Mouse (Mus musculus) brain, embryonic 14.5 days (tissue): Measurements from ENCODE around the gene Plin3. TPM values are rescaled to one million over a fixed set of nuclear protein-coding genes. Genes with fewer than 3 reads are reported as not detected.
A peak's percentile ranks its signal among the peaks of the same experiment; 100 is the strongest.

Experiments
- DNase-seq: peaks from one replicate; pipeline ENCODE4 v3.0.0-alpha.2; 2011; ENCODE audit warnings: low read depth
- CTCF ChIP-seq: fragments of 200-500 bp; IDR thresholded peaks from 2 replicates; pipeline ENCODE4 v1.5.1; 2012; ENCODE audit warnings: inconsistent platforms, mild to moderate bottlenecking, moderate library complexity, borderline replicate concordance; ENCODE audit not compliant: insufficient read depth, insufficient read length; ENCODE audit errors: extremely low read depth
- POLR2A ChIP-seq: fragments of 200-500 bp; IDR thresholded peaks from 2 replicates; pipeline ENCODE4 v1.6.1; 2012; ENCODE audit warnings: mild to moderate bottlenecking, inconsistent platforms, borderline replicate concordance; ENCODE audit not compliant: poor library complexity, insufficient read depth, insufficient read length, severe bottlenecking; ENCODE audit errors: extremely low read depth
- polyA plus RNA-seq: library from polyadenylated mRNA; depleted of rRNA; stranded (reverse); fragments of >200 nt; gene quantifications from 2 replicates; pipeline ENCODE4 v1.2.3, GENCODE M21; 2012; rRNA removed

Plin3 gene
- polyA plus RNA-seq, 1 experiment, result 8.3 TPM

GRCm38 (mm10) chr17:56255429-56255828, 37.2 kb downstream of the Plin3 start:
- peak; percentile 48; the same call in 1 of the 2 replicates for TF ChIP-seq CTCF
- no peak for TF ChIP-seq POLR2A
- peak; percentile 66 for DNase-seq

GRCm38 (mm10) chr17:56254695-56255094, 38.0 kb downstream of the Plin3 start:
- TF ChIP-seq POLR2A (no peak), CTCF (no peak)
- no peak for DNase-seq

GRCm38 (mm10) chr17:56251136-56251829, 41.4 kb downstream of the Plin3 start:
- DNase-seq, result peak; percentile 92
- TF ChIP-seq CTCF (peak; percentile 70; the same call in 1 of the 2 replicates), POLR2A (no peak)

GRCm38 (mm10) chr17:56245608-56246007, 47.1 kb downstream of the Plin3 start:
- DNase-seq, result peak; percentile 25
- TF ChIP-seq POLR2A (no peak), CTCF (no peak)

GRCm38 (mm10) chr17:56241541-56242401, 50.9 kb downstream of the Plin3 start:
- TF ChIP-seq CTCF, result no peak; the same call in 1 of the 2 replicates
- TF ChIP-seq POLR2A, result no peak
- DNase-seq, result peak; percentile 85

- TF ChIP-seq CTCF, result no peak
- no peak for TF ChIP-seq POLR2A
These were observed 58.7 kb downstream of the Plin3 start for GRCm38 (mm10) chr17:56233818-56234469.

GRCm38 (mm10) chr17:56233389-56233788, 59.3 kb downstream of the Plin3 start:
- DNase-seq, result no peak
- TF ChIP-seq POLR2A (no peak), CTCF (no peak)

More at GRCm38 (mm10) chr17:56233818-56234469, 58.7 kb downstream of the Plin3 start:
- DNase-seq, result peak; percentile 95

- no peak for DNase-seq
- no peak for TF ChIP-seq CTCF
- no peak for TF ChIP-seq POLR2A
These were observed 62.7 kb downstream of the Plin3 start for GRCm38 (mm10) chr17:56229943-56230342.

Other genes starting within 250 kb of the Plin3 start
- gene Ubxn6, start 217.8 kb downstream of the Plin3 start, polyA plus RNA-seq, result 110 and 135 TPM in 2 replicates
- gene Hdgfl2, start 213.2 kb downstream of the Plin3 start, polyA plus RNA-seq, result 119 and 129 TPM in 2 replicates
- 0.11 and 0.16 TPM in 2 replicates for gene Plin4, start 183.1 kb downstream of the Plin3 start, polyA plus RNA-seq
- 0.43 and 0.67 TPM in 2 replicates for gene Plin5, start 175.3 kb downstream of the Plin3 start, polyA plus RNA-seq
- gene Lrg1, start 170.9 kb downstream of the Plin3 start, polyA plus RNA-seq, result 0.06 and 0.18 TPM in 2 replicates
- 35.0 and 48.5 TPM in 2 replicates for gene Sema6b, start 152.5 kb downstream of the Plin3 start, polyA plus RNA-seq
- gene Tnfaip8l1, start 130.4 kb downstream of the Plin3 start, polyA plus RNA-seq, result 9.8 TPM in 2 replicates
- gene Mydgf, start 109.0 kb downstream of the Plin3 start, polyA plus RNA-seq, result 49.8 and 54.7 TPM in 2 replicates
- gene Dpp9, start 74.0 kb downstream of the Plin3 start, polyA plus RNA-seq, result 53.3 and 54.4 TPM in 2 replicates
- gene Fem1a, start 36.1 kb downstream of the Plin3 start, polyA plus RNA-seq, result 27.0 and 31.0 TPM in 2 replicates
- gene Ticam1, start 16.1 kb downstream of the Plin3 start, polyA plus RNA-seq, result 3.4 and 3.7 TPM in 2 replicates
- gene Arrdc5, start 7.4 kb upstream of the Plin3 start, polyA plus RNA-seq, result not detected in 2 replicates
- gene Uhrf1, start 10.4 kb upstream of the Plin3 start, polyA plus RNA-seq, result 39.8 and 50.9 TPM in 2 replicates
- 64.6 and 86.5 TPM in 2 replicates for gene Kdm4b, start 33.2 kb upstream of the Plin3 start, polyA plus RNA-seq
- 1,311 and 1,669 TPM in 2 replicates for gene Ptprs, start 183.6 kb upstream of the Plin3 start, polyA plus RNA-seq
- 0.05 TPM in 1 of 2 replicates, not detected in the other for gene Znrf4, start 219.6 kb upstream of the Plin3 start, polyA plus RNA-seq